Mouse (Mus musculus) T-helper 17 cell (primary cell): ENCODE data around the gene Eva1b.

Experiments
- in situ Hi-C, 2 experiments: fragments of 300-600 bp; cut with MboI, MseI; formaldehyde crosslinking; loops; 1 replicate in 1 of 2; 2 replicates in 1 of 2; pipeline ENCODE4 v1.15.1; 2025; ENCODE audit warnings: high pct_unique_total_duplicates in 2 of 2

Gene Eva1b

DNA sequence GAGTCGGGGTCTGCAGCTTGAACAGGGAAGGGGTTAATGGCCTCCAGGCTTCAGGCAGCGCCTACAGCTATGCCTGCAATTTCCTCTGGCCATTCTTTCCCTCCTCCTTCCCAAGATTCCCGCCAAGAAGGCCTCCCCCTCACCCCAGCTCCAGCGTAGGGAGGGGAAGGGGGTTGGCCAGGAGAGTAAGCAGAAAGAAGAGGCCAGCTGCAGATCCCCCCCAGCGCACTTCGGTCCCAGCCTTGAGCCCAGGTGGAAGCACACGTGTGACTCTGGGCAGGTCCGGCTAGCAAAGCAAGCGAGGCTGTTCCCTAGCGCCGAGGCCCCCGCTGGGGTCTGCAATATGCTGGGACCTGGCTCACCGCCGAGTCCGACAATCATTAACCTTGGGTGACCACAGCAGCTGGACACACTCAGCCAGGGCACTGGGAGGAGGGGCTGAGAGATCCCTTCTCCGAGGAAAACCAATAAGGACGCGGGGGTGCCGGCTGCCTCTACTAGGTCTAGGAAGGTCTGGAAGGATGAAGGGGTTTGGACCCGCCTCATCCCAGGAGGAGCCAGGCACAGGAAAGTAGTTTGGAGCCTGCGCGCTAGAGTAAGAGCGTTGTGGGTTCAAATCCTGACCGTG lies at the start of gene Eva1b:
Gene Eva1b, plus strand, starts transcription at position 212 of the 628 bp plus-strand sequence.
- in situ Hi-C loops, result no loop called here

DNA sequence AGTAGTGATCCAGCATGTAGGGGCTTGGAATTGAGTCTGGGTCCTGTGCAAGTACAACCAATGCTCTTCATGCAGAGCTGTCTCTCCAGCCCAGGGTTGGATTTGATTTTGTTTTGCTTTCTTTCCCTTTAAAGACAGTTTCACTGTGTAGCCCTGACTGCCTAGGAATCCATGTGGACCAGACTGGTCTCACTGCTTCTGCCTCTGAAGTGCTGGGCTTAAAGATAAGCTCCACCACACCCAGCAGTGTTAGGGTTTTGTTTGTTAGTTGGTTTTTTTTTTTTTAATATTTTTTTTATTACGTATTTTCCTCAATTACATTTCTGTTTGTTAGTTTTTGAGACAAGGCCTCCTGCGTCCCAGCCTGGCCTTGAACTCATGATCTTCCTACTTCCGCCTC lies 48.2 kb upstream of the Eva1b start:
- in situ Hi-C loops, result no loop called here

DNA sequence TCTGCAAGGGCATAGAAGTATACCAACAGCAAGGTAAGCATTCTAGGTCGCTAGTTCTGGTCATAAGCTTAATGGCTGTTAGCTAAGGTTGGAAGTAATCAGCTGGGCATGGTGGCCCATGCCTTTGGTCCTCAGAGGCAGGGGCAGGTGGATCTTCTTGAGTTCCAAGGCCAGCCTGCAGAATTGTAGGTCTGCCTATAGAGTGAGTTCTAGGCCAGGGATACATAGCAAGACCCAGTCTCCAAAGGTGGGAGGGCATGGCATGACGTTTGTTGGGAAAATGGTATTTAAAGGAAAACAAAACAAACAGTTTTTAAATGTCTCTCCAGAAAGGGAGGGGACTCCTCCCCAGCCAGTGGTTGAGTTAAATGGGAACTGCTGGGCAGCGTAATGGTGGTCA lies 46.8 kb upstream of the Eva1b start:
- in situ Hi-C loops, result loop anchor here in 1 of 2 experiments (5.0 kb wide), 1 partner anchor 917 kb away; no protein-coding TSS in a partner anchor

DNA sequence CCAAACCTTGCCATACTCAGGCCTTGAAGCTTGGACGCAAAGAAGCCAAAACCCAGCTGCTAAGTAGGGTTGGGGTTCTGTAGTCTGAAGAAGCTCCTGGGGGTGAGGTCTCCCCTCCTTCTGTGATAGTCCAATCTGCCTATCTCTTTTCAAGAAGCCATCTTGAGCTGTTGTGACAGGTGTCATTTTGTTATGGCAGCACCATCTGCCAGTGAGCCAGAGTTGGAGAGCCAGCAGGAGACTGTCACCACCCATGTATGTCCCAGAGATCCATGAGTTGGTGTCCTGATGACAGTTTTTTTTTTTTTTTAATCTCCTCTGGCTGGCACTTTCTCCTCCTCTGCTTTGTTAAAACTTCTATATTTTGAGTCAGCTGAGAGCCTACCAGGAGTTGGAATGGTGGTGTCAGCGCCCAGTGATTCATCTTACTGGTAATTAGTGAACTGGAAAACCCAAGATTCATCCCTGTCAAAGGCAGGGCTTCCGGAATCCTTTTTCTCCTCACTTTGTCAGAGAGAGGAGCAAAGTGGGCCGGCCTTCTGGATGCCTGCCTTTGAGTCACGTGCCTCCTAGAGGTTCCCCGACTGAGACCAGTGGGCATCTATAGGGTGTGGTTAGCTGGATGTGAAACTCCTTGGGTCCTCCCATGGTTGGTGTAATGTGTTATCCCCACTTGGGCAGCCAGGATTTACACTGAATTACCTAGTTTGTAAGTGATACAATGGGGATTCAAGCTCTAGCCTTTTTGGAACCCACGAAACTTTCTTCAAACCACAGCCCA lies 45.3 kb upstream of the Eva1b start:
- in situ Hi-C loops, result loop anchor here in 1 of 2 experiments (5.0 kb wide), 1 partner anchor 915 kb away; no protein-coding TSS in a partner anchor

DNA sequence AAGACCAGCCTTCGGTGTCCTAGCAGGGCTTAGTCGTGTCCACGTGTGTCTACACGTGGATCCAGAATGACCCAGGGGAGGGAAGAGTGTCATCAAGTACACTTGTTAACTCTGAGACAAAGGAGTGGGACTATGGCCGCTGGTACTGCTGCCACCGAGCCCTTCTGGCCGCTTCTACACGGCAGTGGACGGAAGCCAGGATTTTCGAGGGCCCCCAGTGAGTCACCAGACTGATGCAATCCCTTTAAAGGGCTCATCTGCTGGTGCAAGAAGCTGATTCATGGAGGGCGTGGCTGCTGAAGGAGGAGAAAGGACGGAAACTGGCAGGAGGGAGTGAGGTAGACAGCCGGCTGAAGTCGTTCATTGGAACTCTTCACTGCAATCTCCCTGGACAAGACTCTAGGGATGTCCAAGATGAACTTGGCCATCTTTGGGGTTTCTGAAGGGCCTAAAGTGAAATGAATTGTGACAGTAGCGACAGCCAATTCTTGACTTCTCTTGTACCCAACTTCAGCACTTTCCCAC lies 44.4 kb upstream of the Eva1b start:
- in situ Hi-C loops, result loop anchor here in 1 of 2 experiments (5.0 kb wide), 1 partner anchor 914 kb away; no protein-coding TSS in a partner anchor

DNA sequence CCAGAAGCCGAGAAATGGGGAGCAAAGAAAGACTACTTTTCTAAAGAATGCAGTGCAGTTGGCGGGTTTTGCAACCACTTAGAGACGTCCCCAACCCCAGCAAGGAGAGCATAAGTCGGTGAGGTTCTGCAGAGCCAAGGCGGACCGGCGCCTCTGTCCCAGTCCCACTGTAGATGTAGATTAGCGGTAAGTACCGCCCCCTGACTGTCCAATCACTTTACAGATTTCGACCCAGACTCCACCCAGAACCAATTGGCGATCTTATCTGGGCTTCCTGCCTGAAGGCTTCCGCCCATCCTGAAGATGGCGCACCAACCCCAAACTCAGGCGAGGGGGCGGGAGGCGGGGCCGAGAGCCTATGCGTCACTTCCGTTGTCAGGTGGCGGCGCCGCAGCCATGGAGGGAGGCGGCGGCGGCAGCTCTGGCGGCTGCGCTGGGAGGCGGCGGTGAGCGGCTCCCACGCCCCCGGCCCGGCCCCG lies 43.9 kb upstream of the Eva1b start, which contains the start of gene Stk40:
Gene Stk40, plus strand, starts transcription at position 368 of the 479 bp plus-strand sequence.
- in situ Hi-C loops, result loop anchor here in 1 of 2 experiments (5.0 kb wide), 1 partner anchor 914 kb away; no protein-coding TSS in a partner anchor

DNA sequence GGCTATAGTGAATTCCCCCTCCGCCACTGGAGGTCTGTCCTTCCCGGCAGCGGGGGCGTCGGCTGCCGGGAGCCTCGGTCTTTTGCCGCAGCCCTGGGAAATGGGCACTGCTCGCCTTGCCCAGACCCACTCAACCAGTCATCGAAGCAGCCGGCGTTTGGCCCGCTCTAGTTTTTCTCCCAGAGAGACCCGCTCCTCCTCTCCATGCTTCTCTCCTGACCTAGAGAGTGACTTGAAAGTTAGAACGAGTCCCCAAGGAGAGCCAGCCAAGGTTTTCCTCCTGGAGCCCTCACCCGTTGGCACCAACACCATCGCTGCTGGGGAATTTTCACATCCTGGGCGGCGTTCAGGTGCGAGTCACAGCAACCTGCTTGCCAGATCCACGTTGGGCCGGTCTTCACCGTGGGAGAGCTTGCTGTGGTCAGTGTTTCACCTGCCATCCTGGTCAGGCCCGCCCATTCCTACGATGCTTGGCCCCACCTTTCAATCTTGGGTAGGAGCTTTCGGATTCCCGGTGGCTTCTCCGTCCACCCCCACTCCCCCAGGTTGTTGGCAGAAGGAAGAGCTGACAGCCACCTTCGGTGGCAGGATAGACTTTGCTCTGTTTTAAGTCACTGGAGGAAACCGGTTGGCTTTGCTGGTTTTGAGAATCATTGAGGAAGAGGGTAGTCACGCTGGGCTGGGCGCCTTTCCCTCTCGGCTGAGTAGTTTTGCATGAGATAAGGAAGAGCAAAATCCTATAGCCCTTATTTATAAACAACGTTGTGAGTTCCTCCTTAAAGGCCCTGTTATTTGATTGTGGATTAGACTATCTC lies 43.1 kb upstream of the Eva1b start:
- in situ Hi-C loops, result loop anchor here in 1 of 2 experiments (5.0 kb wide), 1 partner anchor 913 kb away; no protein-coding TSS in a partner anchor

DNA sequence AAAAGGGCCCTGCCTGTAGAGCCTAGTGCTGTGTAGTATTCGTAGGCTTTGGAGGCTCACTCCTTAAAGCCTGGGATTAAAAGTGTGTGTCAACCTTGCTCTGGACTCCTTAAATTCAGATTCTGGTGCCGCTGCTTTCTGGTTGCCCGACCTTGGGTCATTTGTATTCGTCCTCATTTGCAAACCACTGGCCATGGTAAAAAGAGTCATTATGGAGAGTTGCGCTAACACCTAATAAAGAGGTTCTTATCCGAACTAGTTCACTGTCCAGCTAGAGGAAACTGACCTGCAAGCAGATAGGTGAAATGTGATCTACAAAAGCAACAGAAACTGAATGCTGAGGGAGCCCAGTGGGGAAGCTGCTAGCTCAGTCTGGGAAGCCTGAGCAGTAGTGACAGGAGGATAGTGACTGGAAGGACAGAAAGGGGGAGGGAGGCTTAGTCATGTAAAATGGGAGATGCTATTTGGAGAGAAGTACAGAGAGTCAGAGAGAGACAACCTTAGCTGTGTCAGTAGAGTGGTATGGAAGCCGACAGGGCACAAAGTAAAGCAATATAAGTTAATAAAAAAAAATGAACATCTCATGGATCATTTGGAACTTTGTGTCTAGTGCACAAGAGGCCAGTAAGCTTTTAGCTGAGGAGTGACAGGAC lies 42.3 kb upstream of the Eva1b start:
- in situ Hi-C loops, result no loop called here

DNA sequence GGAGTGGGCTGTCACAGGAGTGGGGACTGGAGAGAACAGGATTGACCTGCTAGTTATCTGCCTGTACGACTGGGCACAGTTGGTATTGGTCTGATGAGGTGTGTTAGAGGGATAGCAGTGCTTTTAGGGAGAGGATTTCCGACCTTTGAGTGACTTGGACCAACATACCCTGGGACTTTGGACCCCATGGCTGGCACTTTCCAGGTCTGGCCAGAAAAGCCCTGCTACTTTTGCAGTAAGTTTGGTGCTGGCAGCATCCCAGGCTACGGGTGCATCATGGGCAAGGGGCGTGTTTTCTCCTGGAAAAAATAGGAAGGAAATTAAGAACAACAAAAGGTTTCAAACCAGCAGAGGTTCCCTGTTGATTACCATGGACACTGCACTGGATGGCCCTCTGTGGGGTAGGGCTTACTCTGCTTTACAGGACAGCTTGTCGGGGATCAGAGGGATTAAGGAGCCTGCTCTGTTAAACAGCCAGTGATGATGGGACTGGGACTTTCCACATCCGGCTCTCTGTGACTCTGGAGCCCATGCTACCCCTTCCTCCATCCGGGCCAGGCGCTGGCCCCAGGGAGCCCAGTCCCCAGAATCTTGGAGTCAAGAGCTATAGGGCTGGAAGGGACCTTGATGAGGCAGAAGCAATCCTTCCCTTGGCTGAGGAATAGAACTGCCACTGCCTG lies 39.3 kb upstream of the Eva1b start:
- in situ Hi-C loops, result no loop called here

DNA sequence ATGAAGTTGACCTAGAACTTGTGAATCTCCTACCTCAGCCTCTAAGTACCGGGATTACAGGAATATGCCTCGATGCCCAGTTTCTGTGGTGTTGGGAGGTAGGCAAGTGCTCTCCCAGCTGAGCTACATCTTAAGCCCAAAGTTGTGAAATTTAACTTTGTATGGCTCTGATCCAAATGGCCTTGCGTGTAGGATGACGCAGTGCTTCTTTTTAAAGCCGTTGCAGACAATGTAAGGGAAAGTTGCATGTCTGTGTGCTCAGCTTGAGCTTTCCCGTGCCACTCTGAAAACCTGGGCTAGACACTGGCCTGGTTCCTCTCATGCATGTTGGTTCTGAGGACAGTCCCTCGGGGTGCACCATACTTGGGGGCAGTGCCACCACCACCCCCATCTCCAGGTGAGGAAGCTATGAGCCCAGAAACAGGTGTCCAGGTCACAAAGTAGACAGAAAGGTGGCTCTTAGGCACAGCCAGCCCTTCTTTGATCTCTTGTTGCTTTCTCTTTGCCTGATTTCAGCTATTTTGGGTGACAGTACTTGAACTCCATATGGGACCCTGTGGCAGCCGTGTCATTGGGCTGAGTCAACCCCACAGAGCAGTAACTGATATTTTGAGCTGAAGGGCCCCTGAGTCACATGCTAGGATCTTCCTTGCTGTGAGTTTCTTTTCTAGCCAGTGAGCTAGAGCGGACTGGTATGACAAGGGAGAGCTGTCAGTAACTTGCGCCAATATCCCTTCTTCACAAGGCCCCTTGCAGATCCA lies 37.8 kb upstream of the Eva1b start:
- in situ Hi-C loops, result no loop called here

DNA sequence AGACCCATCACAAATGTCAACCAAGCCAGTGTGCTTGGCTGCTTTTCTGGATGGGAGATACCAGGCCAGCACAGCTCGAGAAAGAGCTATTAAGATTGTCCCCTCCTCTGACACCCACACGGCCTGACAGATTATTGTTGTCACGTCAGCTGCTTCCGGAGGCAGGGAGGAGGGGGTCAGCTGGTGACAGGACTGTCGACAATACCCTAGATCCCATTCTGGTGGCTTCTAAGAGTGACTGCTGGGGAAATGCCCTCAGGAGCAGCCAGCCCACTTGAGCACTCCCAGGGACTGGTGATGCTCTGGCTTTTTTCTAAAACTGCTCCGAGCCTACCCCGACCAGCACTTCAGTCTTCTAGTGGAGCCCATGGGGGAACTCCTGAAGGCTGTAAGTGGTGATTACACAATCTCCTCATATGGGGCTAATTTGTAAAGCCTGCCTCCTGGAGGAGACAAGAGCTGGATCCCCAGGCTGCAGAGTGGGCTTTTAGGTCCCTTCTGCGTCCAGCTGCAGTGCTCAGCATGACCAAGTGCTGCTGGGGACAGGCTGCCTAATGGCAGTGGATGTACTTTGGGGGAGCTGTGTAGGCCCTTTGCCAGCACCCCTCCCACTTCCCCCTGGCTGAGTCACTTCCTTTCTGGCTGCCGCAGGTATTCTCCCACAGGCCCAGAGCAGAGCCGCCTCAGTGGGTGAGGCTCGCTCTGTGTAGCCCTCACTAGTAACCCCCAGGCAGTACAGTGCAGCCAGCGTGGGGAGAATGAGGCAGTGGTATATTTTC lies 37.0 kb upstream of the Eva1b start:
- in situ Hi-C loops, result no loop called here

DNA sequence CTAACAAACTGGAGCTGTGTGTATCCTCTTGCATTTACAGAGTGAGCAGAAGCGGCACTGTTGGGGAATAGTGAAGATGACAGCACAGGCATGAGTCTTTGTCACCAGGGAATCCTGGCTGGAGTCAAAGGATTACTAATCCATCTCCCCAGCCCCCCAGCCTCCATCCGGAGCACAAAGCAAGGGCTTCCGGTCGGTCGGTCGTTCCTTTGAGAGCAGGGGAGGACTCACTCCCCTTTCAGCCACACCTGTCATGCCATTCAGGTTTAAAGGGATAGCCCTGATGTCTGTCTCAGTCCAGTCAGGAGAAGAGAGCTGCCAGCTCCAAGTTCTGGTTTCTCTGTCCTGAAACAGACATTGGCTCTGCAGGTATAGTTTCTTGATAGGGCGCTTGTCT lies 36.4 kb upstream of the Eva1b start:
- in situ Hi-C loops, result no loop called here

DNA sequence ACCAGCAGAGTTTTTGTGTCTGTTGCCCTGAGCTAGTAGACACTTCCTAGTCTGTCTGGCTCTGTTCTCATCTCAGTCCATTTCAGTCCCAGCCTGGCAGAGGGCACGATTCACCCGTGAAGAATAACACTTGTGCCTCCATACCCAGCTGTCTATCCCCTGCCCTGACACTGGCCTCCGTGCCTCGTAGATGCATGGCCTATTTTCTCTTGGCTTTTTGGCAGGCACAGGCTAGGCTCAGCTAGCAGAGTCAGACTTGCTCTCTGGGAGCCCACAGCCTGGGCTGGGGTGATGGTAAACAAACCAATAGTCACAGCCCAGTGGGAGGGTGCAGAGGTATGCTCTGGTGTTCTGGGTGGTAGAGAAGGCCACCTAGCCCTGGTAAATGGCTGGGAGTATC lies 34.3 kb upstream of the Eva1b start:
- in situ Hi-C loops, result no loop called here

DNA sequence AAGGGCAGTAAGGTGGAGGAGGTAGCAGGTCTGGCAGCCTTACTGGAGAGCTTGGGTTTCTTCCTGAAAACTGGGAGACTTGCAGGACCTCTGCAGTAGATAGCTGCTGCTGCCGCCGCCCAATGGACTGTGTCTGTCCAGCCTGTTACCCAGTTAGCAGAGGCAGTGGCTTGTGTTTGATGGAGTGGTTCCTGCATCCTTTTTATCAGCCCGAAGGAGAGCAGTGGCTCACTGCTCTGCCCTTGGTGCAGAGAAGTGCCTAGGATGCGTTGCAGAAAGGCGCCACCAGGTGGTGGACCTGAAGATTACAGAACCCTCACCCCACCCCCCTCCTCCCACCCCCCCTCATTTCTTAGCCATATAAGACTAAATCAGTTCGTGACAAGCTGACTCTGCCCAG lies 33.6 kb upstream of the Eva1b start:
- in situ Hi-C loops, result no loop called here

DNA sequence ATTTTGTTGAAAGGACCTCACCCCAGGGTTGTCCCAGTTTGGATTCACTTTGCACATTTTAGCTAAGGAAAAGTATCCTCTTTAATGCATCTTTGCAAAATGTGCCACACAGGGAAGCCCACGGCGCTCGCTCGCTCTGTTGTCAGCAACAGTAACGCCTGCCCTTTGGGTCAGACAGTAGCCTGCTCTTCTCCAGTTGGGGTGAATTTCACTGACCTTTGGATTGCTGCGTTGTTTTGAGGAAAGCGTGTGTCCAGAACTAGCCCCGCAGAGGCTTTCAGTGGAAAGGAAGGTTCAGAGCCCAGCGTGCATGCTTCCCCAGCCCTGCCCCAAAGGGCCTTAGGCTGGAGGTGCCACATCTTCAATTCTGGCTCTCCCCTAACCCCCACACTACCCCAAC lies 32.1 kb upstream of the Eva1b start:
- in situ Hi-C loops, result no loop called here

DNA sequence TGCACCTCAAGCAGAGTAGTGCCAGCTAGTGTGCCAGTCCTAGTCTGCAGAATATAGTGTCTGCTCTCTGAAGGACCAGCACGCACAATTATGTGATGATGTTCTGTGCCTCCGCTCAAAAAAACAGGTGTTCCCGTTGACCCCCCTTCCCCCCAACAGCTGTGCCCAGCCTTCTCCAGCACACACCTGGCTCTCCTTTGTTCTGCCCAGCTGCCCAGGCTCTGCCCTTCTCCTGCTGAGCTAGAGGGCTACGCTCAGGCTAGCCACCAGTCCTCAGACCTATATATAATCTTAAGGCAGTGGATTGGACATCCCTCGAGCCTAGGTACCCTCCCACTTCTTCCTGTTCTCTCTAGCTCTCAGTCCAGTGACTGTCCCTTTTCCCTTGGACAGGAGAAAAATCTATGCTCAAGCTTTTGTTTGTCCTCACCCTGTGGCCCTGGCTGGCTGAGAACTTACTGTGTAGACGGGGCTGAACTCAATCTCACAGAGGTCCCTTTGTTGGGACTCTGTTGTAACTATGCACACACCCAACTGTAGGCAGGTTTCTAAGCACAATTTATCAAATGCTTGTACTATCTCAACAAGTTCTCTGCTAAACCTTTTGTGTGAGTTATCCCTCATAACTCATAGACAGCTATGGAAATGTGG lies 31.5 kb upstream of the Eva1b start:
- in situ Hi-C loops, result no loop called here

DNA sequence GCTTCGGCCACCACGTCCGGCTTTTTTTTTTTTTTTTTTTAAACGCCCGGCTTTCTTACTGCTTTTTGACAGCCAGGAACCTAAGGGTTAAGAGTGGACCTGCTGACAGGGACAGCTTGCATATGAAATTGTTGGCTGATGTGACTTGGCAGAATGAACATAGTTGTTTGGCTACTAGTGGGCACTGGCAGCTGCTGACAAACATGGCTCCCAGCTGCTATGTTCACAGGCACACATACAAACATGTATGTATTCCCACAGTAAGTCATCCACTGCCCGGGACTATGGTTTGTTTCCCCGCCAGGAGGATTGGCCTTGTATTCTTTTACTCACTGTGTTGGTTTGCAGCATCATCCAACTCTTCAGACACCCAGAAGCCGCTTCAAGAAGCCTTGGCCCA lies 30.4 kb upstream of the Eva1b start:
- in situ Hi-C loops, result no loop called here

DNA sequence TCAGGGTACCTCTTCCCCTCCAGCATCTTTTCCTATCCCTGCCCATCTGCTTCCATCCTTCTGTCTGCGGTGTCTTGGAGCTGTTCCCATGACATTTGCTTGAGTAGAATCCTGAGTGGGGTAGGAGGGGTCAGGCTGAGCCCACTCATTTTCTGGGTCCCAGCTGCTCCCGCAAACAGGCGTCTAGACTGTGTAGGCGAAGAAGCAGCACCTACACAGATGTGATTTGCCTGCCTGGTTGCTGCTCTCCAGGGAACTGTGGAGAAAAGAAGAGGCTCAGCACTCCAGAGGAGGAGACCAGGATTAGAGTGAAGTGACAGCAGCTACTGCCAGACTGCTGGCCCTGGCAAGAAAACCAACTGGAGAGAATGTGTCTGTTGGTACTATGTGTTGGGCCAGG lies 28.9 kb upstream of the Eva1b start:
- in situ Hi-C loops, result no loop called here
